Mouse (Mus musculus) frontal cortex, adult (tissue): ENCODE measurements around the gene Vmn2r21.
"Not testable (repeated sequence)": the region's sequence is repeated elsewhere in the genome, so short reads cannot be mapped to it uniquely, and the experiment has no call there.

ENCODE experiments used
- ATAC-seq: cut with Nextera tagmentation; 2 replicates; pipeline ENCODE4 v1.9.2; 2017; ENCODE audit warnings: mild to moderate bottlenecking, moderate library complexity, mixed read lengths; ENCODE audit not compliant: low TSS enrichment

Gene Vmn2r21

GRCm38 (mm10) chr6:123533306-123533705 lies at the start of gene Vmn2r21:
Gene Vmn2r21 (minus strand): TSS chr6:123533406.
- not testable (repeated sequence) for ATAC-seq

GRCm38 (mm10) chr6:123574698-123575097 lies 41.5 kb upstream of the Vmn2r21 start:
- not testable (repeated sequence) for ATAC-seq

- ATAC-seq = not testable (repeated sequence)
Observed at GRCm38 (mm10) chr6:123539755-123540154, 6.5 kb upstream of the Vmn2r21 start.

- not testable (repeated sequence) for ATAC-seq
Observed at GRCm38 (mm10) chr6:123522263-123523011, 10.8 kb downstream of the Vmn2r21 start.

GRCm38 (mm10) chr6:123473045-123473444 lies 60.2 kb downstream of the Vmn2r21 start:
- ATAC-seq = not testable (repeated sequence)

- ATAC-seq = not testable (repeated sequence)
Observed at GRCm38 (mm10) chr6:123472458-123472987, 60.7 kb downstream of the Vmn2r21 start.

GRCm38 (mm10) chr6:123468651-123469050 lies 64.6 kb downstream of the Vmn2r21 start:
- ATAC-seq = not testable (repeated sequence)
